Mouse (Mus musculus): ENCODE measurements around the gene Atg4c. TPM values are rescaled to one million over a fixed set of nuclear protein-coding genes. Genes with fewer than 3 reads are reported as not detected.

Atg4c gene
- total RNA-seq, 2 experiments from 2014 or later, result 23.5 to 25.0 TPM

- intact Hi-C loops (cut with DNase I), result loop anchor here (10.0 kb wide), 3 partner anchors 190 to 460 kb away; partner anchors contain the start of gene L1td1
- DNase-seq, result no peak
Observed at GRCm38 (mm10) chr4:99184678-99185077, 9.1 kb upstream of the Atg4c start.

- no peak for DNase-seq
- intact Hi-C loops (cut with DNase I), result loop anchor here (10.0 kb wide), 3 partner anchors 191 to 461 kb away; partner anchors contain the start of gene L1td1
Observed at GRCm38 (mm10) chr4:99185305-99185704, 8.4 kb upstream of the Atg4c start.

GRCm38 (mm10) chr4:99186412-99187125 is 7.2 kb upstream of the Atg4c start:
- intact Hi-C loops (cut with DNase I), result loop anchor here (10.0 kb wide), 3 partner anchors 192 to 462 kb away; partner anchors contain the start of gene L1td1

GRCm38 (mm10) chr4:99192640-99193039 is 1.1 kb upstream of the Atg4c start:
- intact Hi-C loops (cut with DNase I), result no loop called here
- DNase-seq, result no peak

More at GRCm38 (mm10) chr4:99186412-99187125, 7.2 kb upstream of the Atg4c start:
- DNase-seq, result no peak

GRCm38 (mm10) chr4:99193214-99193613 is 520 bp upstream of the Atg4c start:
- intact Hi-C loops (cut with DNase I), result no loop called here
- no peak for DNase-seq

- intact Hi-C loops (cut with DNase I), result no loop called here
- no peak for DNase-seq
Observed at GRCm38 (mm10) chr4:99194826-99195225, 1.1 kb downstream of the Atg4c start.

DNA sequence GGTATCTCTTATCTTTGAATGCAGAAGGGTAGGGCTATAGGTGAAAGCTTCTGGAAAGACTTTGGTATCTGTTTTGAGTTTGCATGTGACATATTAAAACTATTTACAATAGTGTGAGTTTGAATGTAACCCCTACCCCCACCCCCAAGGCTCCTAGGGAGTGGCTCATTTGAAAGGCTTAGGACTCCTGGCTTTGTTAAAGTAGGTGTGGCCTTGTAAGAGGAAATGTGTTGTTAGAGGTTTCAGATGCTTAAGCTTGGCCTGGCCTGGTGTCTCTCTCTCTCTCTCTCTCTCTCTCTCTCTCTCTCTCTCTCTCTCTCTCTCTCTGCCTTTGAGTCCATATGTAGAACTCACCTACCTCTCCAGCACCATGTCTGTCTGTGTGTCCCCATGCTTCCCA is 5.0 kb downstream of the Atg4c start:
- DNase-seq, result no peak
- intact Hi-C loops (cut with DNase I), result no loop called here

GRCm38 (mm10) chr4:99199757-99200251 is 6.1 kb downstream of the Atg4c start:
- no peak for DNase-seq
- intact Hi-C loops (cut with DNase I), result no loop called here

DNA sequence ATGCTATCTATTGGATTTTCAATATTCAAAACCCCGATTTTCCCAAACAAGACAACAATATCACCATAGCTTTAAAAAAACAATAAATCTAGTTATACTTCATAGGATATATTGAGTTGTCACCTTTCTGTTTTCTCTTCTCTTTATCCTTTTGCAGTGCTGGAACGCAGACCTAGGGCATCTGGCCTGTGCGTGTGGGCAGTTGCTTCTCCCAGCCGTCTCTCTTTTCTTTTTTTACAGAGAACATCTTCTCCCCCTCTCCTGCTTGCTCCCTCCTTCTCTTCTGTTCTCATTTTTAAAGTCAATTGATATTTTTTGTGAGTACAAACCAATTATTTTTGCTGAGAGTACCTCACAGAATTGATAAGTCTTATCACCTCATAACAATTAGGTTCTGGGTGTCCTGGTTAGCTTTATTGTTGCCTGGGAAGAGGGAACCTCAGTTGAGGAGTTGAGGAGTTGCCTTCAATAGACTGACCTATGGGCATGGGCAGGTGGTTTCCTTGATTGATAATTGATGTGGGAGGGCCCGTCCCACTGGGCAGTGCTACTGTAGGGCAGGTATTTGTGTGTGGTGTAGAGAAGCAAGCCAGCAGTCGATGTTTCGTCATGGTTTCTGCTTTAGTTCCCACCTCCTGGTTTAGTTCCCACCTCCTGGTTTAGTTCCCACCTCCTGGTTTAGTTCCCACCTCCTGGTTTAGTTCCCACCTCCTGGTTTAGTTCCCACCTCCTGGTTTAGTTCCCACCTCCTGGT is 6.8 kb downstream of the Atg4c start:
- no peak for DNase-seq
- intact Hi-C loops (cut with DNase I), result no loop called here

DNA sequence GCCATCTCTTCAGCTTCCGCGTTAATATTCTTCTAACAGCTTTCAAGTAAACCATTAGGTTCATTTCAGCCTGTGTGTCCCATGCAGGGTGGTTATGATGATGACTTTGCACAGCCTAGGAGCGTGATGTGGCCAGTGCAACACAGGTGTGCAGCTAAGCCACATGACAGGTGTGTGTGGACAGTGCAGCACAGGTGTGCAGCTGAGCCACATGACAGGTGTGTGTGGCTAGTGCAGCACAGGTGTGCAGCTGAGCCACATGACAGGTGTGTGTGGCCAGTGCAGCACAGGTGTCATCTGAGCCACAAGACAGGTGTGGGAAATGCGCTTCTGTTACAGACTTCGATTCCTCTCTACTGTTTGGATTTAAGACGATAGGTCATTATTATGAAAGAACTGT is 12.0 kb downstream of the Atg4c start:
- intact Hi-C loops (cut with DNase I), result no loop called here
- DNase-seq, result no peak

DNA sequence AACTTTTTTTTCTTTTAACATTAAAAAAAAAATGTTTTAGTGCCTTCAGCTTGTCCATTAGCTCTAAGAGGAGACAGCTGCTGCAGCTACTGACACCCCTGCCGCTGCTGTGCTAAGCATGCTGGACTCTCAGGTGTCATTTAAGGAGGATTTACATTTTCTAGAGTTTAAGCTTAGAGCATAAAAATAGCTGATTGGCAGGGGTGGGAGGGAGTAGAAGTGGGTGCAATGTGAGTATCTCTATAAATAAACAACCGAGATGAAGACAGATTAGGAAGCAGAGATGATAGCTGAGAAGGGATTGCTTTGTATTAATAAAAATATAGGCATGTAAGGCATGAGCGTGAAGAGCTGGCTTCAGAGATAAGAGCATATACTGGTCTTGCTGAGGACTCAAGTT is 12.6 kb downstream of the Atg4c start:
- DNase-seq, result no peak
- intact Hi-C loops (cut with DNase I), result no loop called here

DNA sequence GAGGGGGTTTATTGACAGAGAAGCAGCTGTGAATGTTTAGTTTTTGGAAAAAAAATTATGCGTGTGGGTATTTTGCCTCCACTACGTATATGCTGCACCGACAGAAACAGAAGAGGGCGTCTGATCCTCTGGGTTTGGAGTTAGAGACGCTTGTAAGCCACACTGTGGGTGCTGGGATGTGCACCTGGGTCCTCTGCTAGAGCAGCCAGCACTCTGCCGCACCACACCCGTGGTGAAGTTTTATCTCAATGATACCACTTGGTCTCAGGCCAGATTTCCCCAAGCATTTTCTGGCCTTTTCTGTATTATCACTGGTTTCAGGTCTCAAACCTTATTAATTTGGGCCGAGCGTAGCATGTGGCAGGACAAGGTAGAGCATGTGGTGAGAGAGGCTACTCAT is 16.4 kb downstream of the Atg4c start:
- DNase-seq, result no peak
- intact Hi-C loops (cut with DNase I), result no loop called here

DNA sequence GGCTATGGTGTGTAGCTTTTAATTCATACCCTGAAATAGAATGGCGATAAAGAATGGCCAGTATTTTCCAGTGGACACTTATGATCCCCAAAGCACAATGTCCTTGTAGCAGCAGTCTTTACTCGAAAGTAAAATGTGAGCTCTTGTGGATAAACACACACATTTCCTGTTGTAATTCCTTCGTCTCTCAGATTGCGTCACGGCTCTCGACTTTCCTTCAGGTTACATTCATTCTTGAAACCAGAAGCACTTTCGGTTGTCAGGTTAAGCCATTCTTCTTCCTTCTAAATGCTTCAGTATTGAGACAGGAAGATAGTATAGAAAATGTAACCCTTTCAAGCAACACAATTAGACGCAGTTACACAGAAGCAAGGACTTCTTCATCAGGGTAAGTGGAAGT is 17.9 kb downstream of the Atg4c start:
- intact Hi-C loops (cut with DNase I), result no loop called here
- DNase-seq, result no peak

DNA sequence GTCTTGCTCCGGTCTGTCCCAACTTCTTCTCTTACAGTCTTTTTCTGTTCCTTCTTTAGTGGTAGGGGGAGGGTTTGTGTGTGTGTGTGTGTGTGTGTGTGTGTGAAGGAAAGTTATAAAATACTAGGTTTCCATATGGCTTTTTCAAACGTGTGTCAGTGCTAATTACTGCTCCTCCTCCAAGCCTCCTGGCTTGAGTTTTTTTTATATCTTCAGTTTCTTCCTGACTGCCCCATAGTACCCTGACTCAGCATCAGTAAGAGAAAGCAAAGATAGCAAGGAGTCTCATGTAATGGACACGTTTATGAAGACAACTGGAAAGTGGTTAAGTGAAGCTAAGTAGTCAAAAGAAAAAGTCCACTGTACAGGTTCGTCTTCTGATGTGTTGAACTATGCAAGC is 19.4 kb downstream of the Atg4c start:
- intact Hi-C loops (cut with DNase I), result no loop called here
- DNase-seq, result no peak

DNA sequence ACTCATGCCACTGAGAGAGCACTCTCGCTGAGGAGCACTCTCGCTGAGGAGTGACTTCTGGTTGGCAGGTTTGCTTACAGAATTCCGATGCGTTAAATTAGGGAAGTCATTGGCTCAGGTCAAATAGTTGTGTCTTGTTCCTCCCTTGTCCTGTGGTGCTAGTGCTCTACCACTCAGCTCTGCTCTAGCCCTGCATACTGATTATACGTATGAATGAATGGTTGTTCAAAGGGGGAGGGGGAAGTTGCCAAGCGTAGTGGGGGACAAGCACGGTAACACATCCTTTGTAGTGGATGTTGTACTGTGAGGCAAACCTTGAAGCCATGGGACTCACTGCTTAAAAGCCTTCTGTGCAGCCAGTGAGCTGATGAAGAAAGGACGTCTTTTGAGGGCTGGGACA is 28.5 kb downstream of the Atg4c start:
- intact Hi-C loops (cut with DNase I), result no loop called here
- DNase-seq, result no peak

- DNase-seq, result no peak
- intact Hi-C loops (cut with DNase I), result no loop called here
Observed at GRCm38 (mm10) chr4:99224790-99225189, 31.1 kb downstream of the Atg4c start.

DNA sequence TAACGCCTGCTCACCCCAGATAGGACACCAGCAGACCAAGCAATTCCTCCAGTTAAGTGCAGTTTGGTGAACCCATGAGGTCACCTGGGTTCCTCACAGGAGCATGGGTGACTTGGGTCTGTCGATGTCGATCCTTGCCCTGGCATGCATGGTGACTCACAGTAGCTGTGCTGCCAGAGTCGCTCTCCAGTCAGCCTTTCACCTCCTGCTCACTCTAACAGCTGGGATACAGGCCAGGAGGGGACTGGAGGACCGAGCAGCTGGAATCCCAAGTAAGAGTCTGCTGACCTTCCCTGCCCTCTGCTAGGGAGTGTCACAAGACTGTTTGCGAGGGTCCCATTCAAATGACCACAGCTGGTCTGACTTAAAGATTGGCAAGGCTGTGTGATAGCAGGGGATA is 33.5 kb downstream of the Atg4c start:
- DNase-seq, result no peak
- intact Hi-C loops (cut with DNase I), result no loop called here

- no peak for DNase-seq
- intact Hi-C loops (cut with DNase I), result no loop called here
Observed at GRCm38 (mm10) chr4:99229371-99229770, 35.6 kb downstream of the Atg4c start.

- no peak for DNase-seq
- intact Hi-C loops (cut with DNase I), result no loop called here
Observed at GRCm38 (mm10) chr4:99235203-99235856, 41.6 kb downstream of the Atg4c start.

GRCm38 (mm10) chr4:99238305-99238704 is 44.6 kb downstream of the Atg4c start:
- no peak for DNase-seq
- intact Hi-C loops (cut with DNase I), result no loop called here

DNA sequence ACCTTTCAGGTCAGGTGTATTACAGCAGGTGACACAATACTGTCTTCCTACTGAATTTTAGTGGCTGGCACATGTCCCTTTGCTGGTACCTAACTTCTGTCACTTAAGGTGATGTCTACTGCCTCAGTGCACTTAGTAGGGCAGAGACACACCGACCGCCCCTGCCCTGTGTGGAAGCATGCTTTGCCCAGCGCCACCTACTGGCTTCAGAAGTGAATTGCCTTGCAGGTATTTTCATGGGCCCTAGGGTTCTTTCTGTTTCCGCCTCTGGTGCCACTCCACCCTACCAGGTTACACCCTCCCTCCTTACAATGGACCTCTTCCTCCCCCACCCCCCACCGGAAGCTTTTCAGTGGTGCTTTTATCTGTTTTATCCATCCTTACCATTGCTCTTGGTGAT is 47.9 kb downstream of the Atg4c start:
- intact Hi-C loops (cut with DNase I), result no loop called here
- DNase-seq, result no peak
